Mouse (Mus musculus) megakaryocyte, embryonic 14.5 days (primary cell): Measurements from ENCODE around the gene Pappa.

Experiments
- FLI1 ChIP-seq: IDR thresholded peaks from 2 replicates; pipeline ENCODE4 v1.6.1; 2012; ENCODE audit warnings: low read length, inconsistent platforms, mixed read lengths
- GATA1 ChIP-seq: IDR thresholded peaks from 3 replicates; pipeline ENCODE4 v1.6.1; 2012; ENCODE audit warnings: mixed read lengths, low read length, inconsistent platforms, borderline replicate concordance

GRCm38 (mm10) chr4:65273299-65273851, 149.4 kb downstream of the Pappa start:
- TF ChIP-seq GATA1 (no peak), FLI1 (no peak)
